Mouse (Mus musculus): Measurements from ENCODE around the gene Btnl4.

GRCm38 (mm10) chr17:34427597-34427996 lies 49.5 kb downstream of the Btnl4 start:
- TF ChIP-seq POLR2A (IDR thresholded peaks at IDR 0.05; ENCODE audit: control insufficient read depth, low read depth, low read length) (no peak), CTCF (IDR thresholded peaks at IDR 0.05; ENCODE audit: control insufficient read depth, insufficient read depth, insufficient replicate concordance, low read depth, low read length) (no peak)

Data from testis, adult 2 months (tissue).